Mouse (Mus musculus) liver, embryonic 11.5 days (tissue): ENCODE results near the gene Rhox13. TPM values are rescaled to one million over a fixed set of nuclear protein-coding genes. Genes with fewer than 3 reads are reported as not detected.

Experiments
- polyA plus RNA-seq: library from polyadenylated mRNA; unstranded; fragments of >200 nt; fragmentation: Nextera tagmentation; extraction: Ambion mirVana; gene quantifications from 2 replicates; pipeline ENCODE4 v1.2.1, GENCODE M21; 2014

Rhox13 gene
- polyA plus RNA-seq, 1 experiment from 2014 or later = not detected

Other genes with a start within 250 kb of the Rhox13 start
- gene Rhox8, start 242.3 kb upstream of the Rhox13 start, polyA plus RNA-seq = not detected in 2 replicates
- not detected in 2 replicates for gene Rhox7b, start 224.0 kb upstream of the Rhox13 start, polyA plus RNA-seq
- gene Rhox9, start 219.4 kb upstream of the Rhox13 start, polyA plus RNA-seq = not detected in 2 replicates
- gene Btg1-ps1, start 102.4 kb upstream of the Rhox13 start, polyA plus RNA-seq = not detected in 2 replicates
- gene Btg1-ps2, start 78.1 kb upstream of the Rhox13 start, polyA plus RNA-seq = not detected in 2 replicates
- gene Rhox10, start 54.7 kb upstream of the Rhox13 start, polyA plus RNA-seq = not detected in 2 replicates
- not detected in 2 replicates for gene Rhox11, start 36.1 kb upstream of the Rhox13 start, polyA plus RNA-seq
- gene Rhox12, start 10.3 kb upstream of the Rhox13 start, polyA plus RNA-seq = not detected in 2 replicates
- 3.2 and 4.3 TPM in 2 replicates for gene Zbtb33, start 68.6 kb downstream of the Rhox13 start, polyA plus RNA-seq
- gene Tmem255a, start 131.2 kb downstream of the Rhox13 start, polyA plus RNA-seq = 11.4 and 11.5 TPM in 2 replicates
- gene Atp1b4, start 195.0 kb downstream of the Rhox13 start, polyA plus RNA-seq = not detected in 2 replicates